Mouse (Mus musculus): Measurements from ENCODE around the gene Lrpap1. TPM values are rescaled to one million over a fixed set of nuclear protein-coding genes. Genes with fewer than 3 reads are reported as not detected.

Lrpap1 gene
- polyA plus RNA-seq (2012; rRNA removed), result 83.1 and 98.3 TPM in 2 replicates

GRCm38 (mm10) chr5:35104960-35105921, at the start of gene Lrpap1:
Gene Lrpap1, minus strand, starts transcription at chr5:35105766.
- DNase-seq (ENCODE audit: low read depth), result peak; percentile 26

GRCm38 (mm10) chr5:35149939-35150338, 44.4 kb upstream of the Lrpap1 start:
- no peak for DNase-seq (ENCODE audit: low read depth)

GRCm38 (mm10) chr5:35149526-35149925, 44.0 kb upstream of the Lrpap1 start:
- no peak for DNase-seq (ENCODE audit: low read depth)

DNA sequence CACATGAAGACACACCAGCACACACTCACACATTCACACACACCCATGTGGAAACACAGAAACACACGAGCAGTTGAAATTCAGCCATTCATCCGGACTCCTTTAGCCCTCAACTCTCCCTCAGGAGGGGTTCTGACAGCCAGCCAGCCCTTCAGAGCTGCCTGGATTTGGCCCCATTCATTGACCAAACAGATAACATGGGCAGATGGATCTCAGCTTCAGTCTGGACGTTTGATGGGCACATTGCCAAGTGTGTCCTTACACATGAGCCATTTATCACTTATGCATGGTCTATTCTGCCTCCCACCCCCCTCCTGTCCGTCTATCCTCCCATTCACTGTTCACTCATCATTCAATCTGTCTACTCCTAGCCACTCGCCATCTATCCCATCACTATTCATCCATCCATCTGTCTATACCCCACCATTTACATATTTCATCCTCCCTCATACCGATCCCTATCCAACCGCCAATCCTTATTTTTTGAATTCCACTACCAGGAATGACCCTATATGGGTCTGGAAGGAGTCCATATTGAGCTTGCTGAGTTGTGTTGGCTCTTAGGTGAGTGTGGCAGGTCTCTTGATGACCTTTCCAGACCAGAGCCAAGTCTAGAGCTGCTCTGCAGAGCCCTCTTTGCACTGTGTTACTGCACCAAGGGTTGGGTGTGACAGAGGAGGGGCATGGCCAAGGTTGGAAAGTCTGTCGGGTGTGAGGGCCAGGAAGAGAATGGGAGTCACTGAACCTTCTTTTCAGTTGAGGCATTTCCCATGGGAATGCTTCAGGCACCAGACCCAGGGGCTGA, 42.6 kb upstream of the Lrpap1 start:
- DNase-seq (ENCODE audit: low read depth), result no peak

- DNase-seq (ENCODE audit: low read depth), result no peak
These were observed 41.8 kb upstream of the Lrpap1 start for GRCm38 (mm10) chr5:35147155-35147962.

DNA sequence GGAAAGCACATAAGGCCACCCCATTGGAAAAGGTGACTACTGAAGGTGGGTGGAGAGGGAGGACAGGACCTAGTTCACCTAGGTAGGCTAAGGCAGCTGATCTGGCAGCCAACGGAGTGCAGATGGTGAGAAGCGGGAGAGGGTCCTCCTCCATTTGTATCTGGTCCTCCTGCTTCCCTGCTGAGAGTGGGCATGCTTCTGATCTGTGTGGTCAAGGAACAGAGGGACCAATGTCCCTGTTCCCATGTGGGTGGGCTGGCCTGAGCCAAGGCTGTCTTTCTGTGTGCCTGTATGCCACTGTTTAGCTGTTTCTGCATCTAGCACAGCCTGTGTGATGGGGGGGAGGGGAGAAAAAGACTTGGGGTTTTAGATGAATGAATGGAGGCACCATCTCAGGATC, 41.2 kb upstream of the Lrpap1 start:
- DNase-seq (ENCODE audit: low read depth), result no peak

- no peak for DNase-seq (ENCODE audit: low read depth)
These were observed 39.1 kb upstream of the Lrpap1 start for GRCm38 (mm10) chr5:35144716-35145115.

DNA sequence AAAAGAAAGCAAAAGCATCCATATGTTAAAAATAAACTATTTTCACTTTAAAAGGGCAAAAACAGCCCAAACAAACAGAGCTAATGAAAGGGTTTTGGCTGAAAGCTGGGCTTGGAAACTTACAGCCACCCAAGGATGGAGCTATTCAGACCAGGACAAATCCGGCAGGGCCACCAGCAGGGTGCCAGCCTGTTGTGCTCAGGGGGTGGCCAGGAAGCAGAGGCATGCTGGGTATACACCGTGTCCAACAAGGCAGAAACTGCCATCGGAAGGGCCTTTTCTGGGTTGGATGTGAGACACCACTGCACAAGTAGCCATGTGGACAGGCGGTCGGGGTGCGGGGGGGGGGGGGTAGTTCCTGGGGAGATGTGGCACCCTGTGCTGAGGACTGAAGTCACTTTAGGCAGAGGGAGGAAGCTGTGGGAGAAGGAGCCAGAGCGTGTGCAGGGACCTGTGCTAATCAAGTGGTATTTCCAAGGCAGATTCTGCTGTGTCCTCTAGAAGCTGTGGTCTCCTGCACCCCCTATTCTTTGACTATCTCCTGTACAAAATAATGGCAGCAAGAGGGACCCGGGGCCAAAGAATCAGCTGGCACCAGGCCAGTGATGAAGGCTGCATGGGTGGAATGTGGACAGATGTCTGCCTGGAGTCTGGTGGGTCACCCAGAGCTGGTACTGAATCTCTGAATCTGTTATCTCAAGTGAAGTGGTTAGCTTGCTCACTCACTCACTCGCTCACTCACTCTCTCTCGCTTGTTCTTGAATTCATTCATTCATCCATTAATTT, 38.1 kb upstream of the Lrpap1 start:
- DNase-seq (ENCODE audit: low read depth), result no peak

- no peak for DNase-seq (ENCODE audit: low read depth)
These were observed 37.3 kb upstream of the Lrpap1 start for GRCm38 (mm10) chr5:35142910-35143309.

GRCm38 (mm10) chr5:35141316-35141715, 35.8 kb upstream of the Lrpap1 start:
- no peak for DNase-seq (ENCODE audit: low read depth)

- DNase-seq (ENCODE audit: low read depth), result no peak
These were observed 32.6 kb upstream of the Lrpap1 start for GRCm38 (mm10) chr5:35138183-35138611.

DNA sequence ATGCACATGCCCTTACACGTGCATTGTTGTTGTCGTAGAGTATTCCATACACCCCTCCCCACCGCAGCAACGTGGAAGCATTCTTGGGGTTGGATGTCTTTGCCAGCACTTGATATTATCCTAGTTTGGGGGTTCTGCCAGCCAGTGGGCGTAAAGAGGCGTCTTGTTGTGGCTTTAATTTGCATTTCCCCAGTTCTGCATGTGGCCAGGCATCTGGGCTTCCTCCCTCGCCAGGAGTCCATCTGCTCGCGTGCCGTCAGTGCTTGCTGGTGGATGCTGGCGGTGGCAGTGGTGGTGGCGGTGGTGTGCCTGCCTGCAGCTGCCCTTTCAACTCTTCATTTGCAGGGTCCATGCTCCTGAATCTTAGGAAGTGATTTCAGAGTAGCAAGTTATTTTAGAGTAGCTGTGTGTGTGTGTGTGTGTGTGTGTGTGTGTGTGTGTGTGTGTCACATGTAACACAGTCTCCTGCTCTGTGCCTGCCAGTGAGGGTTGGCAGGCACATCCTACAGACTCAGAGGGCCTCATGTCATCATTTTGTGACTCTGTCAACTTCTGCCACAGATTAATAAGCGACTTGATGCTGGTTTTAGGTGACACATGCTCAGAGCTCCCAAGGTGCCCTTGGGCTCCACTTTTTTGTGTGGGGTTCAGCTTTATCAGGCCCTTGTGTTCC, 32.1 kb upstream of the Lrpap1 start:
- no peak for DNase-seq (ENCODE audit: low read depth)

DNA sequence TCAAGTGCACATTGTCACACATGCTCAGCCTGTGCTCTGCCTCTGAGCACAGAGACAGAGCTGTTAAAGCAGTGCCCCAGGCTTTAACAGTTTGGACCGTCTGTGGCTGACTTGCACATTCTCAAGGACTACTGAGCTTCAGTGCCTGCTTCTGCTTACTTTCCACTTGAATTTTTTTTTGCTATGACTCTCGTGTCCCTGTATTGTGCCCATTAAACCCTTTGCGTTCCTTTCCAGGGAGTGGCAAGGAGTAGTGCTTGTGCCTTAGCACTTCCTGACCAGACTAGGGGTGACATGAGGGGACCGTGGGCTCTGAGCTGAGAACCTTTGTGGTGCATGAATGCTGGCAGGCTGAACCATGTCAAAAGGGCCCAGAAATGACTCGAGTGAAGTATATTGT, 30.3 kb upstream of the Lrpap1 start:
- DNase-seq (ENCODE audit: low read depth), result no peak

DNA sequence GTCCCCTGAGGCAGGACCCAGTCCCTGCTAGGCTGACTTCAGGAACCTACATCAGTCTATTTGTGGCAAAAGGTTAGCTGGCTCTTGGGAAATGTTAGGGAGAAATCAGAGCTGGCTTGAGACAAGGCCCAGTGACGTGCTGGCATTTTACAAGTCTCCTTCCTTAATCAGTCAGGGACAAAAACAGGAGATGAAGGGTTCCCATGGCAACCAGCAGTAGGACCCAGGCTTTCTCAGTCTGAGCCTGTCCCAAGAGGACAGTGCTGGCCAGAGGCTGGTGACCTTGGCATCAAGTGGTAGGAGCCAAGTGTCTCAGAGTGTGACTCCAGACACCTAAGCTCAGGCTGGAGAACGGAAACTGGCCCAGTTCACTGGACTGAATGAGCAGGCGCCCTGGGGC, 28.7 kb upstream of the Lrpap1 start:
- DNase-seq (ENCODE audit: low read depth), result no peak

DNA sequence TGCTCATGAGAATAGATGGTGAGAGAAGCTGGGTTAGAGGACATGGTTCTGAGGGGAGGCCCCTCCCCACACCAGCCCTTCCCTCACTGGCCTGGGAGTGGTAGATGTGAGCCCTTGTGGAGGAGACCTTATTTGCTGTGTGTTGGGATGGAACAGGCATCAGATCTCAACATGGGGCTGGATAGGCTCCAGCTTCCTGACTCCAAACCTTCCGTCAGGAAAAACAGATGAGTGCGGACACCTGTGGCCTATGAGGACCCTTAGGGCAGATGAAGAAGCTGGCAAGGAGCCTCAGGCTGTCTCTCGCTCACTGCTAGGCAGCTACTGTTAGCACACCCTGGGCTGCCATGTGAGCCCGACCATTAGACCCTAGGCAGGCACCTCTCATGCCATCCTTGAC, 27.9 kb upstream of the Lrpap1 start:
- no peak for DNase-seq (ENCODE audit: low read depth)

DNA sequence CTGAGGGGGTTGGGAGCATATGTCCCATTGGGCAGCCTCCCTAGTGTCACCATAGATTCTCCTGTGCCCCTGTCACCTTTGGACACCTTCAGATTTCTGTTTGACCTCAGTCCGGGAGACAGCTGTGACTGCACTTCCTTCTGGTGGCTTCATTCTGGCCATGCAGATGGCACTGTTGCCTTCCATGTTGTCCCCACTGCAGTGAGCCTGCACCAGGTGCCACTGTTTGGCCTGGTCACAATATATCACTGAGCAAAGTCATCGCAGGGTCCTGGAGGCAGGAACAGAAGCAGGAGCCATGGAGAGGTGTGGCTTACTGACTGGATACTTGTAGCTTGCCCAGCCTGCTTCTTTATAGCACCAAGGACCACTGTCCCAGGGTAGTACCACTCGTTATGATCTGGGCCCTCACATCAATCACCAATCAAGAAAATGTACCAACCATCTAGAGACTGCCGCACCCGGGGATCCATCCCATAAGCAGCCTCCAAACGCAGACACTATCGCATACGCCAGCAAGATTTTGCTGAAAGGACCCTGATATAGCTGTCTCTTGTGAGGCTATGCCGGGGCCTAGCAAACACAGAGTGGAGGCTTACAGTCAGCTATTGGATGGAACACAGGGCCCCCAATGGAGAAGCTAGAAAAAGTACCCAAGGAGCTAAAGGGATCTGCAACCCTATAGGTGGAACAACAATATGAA, 26.9 kb upstream of the Lrpap1 start:
- no peak for DNase-seq (ENCODE audit: low read depth)

- DNase-seq (ENCODE audit: low read depth), result no peak
These were observed 26.2 kb upstream of the Lrpap1 start for GRCm38 (mm10) chr5:35131773-35132172.

GRCm38 (mm10) chr5:35131237-35131636, 25.7 kb upstream of the Lrpap1 start:
- no peak for DNase-seq (ENCODE audit: low read depth)

DNA sequence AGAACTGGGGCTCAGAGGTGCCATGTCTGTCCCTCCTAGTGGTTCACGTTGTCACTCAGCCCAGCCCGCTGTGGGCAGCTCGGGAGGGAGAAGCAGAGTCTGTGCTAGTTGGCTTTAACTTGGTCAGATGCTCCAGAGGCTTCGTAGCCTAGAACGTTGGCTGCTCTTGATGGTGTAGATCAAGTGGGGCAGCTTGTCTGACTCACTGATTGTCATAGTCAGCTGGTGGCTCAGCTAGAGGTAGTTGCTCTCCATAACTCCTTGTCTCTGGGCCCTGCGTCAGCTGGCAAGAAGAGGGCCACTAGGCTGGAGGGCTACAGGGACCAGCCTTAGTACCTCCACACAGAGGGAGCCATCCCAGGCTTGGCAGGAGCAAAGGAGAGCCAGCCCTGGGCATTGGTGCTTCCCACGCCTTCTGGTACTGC, 24.2 kb upstream of the Lrpap1 start:
- no peak for DNase-seq (ENCODE audit: low read depth)

DNA sequence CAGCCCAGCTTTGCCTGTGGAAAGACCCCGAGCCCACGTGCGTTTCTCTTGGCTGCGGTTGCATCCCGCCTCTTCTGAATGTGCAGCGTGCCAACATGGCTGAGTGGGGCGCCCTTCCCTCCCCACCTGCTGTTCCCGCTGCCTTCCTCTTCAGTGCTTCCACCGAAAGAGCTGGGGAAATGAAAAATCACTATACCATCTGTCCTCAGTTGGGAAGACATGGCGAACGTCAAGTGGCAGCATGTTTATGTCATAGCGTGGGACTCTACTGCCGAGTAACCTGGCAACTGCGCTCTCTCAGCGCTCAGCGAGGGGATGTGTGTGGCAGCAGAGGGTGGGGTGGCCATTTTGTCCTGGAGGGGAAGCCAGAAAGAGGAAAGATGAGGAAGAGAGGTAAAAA, 23.6 kb upstream of the Lrpap1 start:
- no peak for DNase-seq (ENCODE audit: low read depth)

Measured in gonadal fat pad, adult 2 months (tissue).